Mouse (Mus musculus): ENCODE data around the gene Gm28230. TPM values are rescaled to one million over a fixed set of nuclear protein-coding genes. Genes with fewer than 3 reads are reported as not detected.

Gene Gm28230
- polyA plus RNA-seq, 1 experiment = 0.10 TPM

GRCm38 (mm10) chr2:74681594-74682531 lies 44.7 kb upstream of the Gm28230 start:
- H3K36me3 ChIP-seq (ENCODE audit: control insufficient read depth, insufficient read depth, low read length) = no peaks in the 10 kb centered on the region
- TF ChIP-seq CTCF (IDR thresholded peaks at IDR 0.05; ENCODE audit: extremely low read depth, insufficient read length, insufficient replicate concordance, low read depth, low read length) (no peak), POLR2A (IDR thresholded peaks at IDR 0.05; ENCODE audit: low read depth, low read length) (no peak)
- peaks cover 3% of the 10 kb centered on the region; the same call in 1 of the 2 replicates for H3K4me1 ChIP-seq (ENCODE audit: control insufficient read depth, insufficient read depth, insufficient read length, low read length)
- no peak overlapping the region for H3K4me3 ChIP-seq (ENCODE audit: low read depth, low read length)
- peaks cover 75% of the 10 kb centered on the region for H3K27me3 ChIP-seq (ENCODE audit: control insufficient read depth, insufficient read depth, low read length)
- 4% methylated on average over 74 of the region's 78 CpGs for WGBS
- no peak overlapping the region for H3K27ac ChIP-seq (ENCODE audit: insufficient read depth, low read depth, low read length)

DNA sequence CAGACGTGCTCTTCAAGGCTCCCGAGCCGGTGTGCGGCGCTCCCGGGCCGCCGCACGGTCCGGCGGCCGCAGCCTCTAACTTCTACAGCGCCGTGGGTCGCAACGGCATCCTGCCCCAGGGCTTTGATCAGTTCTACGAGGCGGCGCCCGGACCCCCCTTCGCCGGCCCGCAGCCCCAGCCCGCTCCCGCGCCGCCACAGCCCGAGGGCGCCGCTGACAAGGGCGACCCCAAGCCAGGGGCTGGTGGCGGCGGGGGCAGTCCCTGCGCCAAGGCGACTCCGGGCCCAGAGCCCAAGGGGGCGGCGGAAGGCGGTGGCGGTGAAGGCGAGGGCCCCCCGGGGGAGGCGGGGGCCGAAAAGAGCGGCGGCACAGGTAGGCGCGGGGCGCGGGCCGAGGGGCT lies 43.7 kb upstream of the Gm28230 start:
- no peak overlapping the region for H3K4me3 ChIP-seq (ENCODE audit: low read depth, low read length)
- H3K27me3 ChIP-seq (ENCODE audit: control insufficient read depth, insufficient read depth, low read length) = peaks cover 79% of the 10 kb centered on the region
- H3K36me3 ChIP-seq (ENCODE audit: control insufficient read depth, insufficient read depth, low read length) = no peaks in the 10 kb centered on the region
- 3% methylated on average over 51 of the region's 51 CpGs for WGBS
- H3K27ac ChIP-seq (ENCODE audit: insufficient read depth, low read depth, low read length) = no peak overlapping the region
- TF ChIP-seq POLR2A (IDR thresholded peaks at IDR 0.05; ENCODE audit: low read depth, low read length) = no peak
- TF ChIP-seq CTCF (IDR thresholded peaks at IDR 0.05; ENCODE audit: extremely low read depth, insufficient read length, insufficient replicate concordance, low read depth, low read length) = no peak
- peaks cover 3% of the 10 kb centered on the region; the same call in 1 of the 2 replicates for H3K4me1 ChIP-seq (ENCODE audit: control insufficient read depth, insufficient read depth, insufficient read length, low read length)

DNA sequence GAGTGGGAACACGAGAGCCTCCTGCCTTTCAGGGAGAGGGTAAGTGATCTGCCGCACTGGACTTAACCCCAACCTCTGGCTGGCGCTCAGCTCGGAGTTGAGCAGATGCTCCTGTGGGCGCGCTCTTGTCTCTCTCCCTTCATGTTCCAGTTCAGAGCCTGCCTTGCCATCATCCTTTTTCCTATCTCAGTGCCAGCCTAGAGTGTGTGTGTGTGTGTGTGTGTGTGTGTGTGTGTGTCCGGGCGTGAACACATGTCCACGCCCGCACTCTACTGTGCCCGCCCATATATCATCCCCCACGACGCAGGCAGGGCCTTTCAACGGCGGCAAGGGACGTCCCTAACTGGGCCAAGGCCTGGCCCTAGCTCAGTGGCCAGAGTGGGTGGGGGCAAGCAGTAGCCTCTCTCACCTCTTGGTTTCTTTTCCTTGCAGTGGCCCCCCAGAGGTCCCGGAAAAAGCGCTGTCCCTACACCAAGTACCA lies 43.0 kb upstream of the Gm28230 start:
- H3K4me3 ChIP-seq (ENCODE audit: low read depth, low read length) = no peak overlapping the region

GRCm38 (mm10) chr2:74684106-74684505 lies 42.4 kb upstream of the Gm28230 start:
- WGBS = 9% methylated on average over 12 of the region's 12 CpGs
- H3K36me3 ChIP-seq (ENCODE audit: control insufficient read depth, insufficient read depth, low read length) = no peaks in the 10 kb centered on the region

More for the DNA sequence above, 43.0 kb upstream of the Gm28230 start:
- Histone ChIP-seq H3K4me1 (ENCODE audit: control insufficient read depth, insufficient read depth, insufficient read length, low read length) (peaks cover 3% of the 10 kb centered on the region; the same call in 1 of the 2 replicates), H3K27ac (ENCODE audit: insufficient read depth, low read depth, low read length) (no peak overlapping the region), H3K27me3 (ENCODE audit: control insufficient read depth, insufficient read depth, low read length) (peaks cover 78% of the 10 kb centered on the region), H3K36me3 (ENCODE audit: control insufficient read depth, insufficient read depth, low read length) (no peaks in the 10 kb centered on the region)
- TF ChIP-seq CTCF (IDR thresholded peaks at IDR 0.05; ENCODE audit: extremely low read depth, insufficient read length, insufficient replicate concordance, low read depth, low read length) (no peak), POLR2A (IDR thresholded peaks at IDR 0.05; ENCODE audit: low read depth, low read length) (no peak)
- WGBS = 4% methylated on average over 18 of the region's 18 CpGs

GRCm38 (mm10) chr2:74685059-74685603 lies 41.4 kb upstream of the Gm28230 start:
- no peaks in the 10 kb centered on the region; the same call in 1 of the 2 replicates for H3K4me1 ChIP-seq (ENCODE audit: control insufficient read depth, insufficient read depth, insufficient read length, low read length)
- peaks cover 76% of the 10 kb centered on the region for H3K27me3 ChIP-seq (ENCODE audit: control insufficient read depth, insufficient read depth, low read length)

More at GRCm38 (mm10) chr2:74684106-74684505, 42.4 kb upstream of the Gm28230 start:
- H3K27ac ChIP-seq (ENCODE audit: insufficient read depth, low read depth, low read length) = no peak overlapping the region
- H3K4me3 ChIP-seq (ENCODE audit: low read depth, low read length) = no peak overlapping the region
- H3K4me1 ChIP-seq (ENCODE audit: control insufficient read depth, insufficient read depth, insufficient read length, low read length) = peaks cover 3% of the 10 kb centered on the region; the same call in 1 of the 2 replicates
- TF ChIP-seq POLR2A (IDR thresholded peaks at IDR 0.05; ENCODE audit: low read depth, low read length) = no peak
- no peak for TF ChIP-seq CTCF (IDR thresholded peaks at IDR 0.05; ENCODE audit: extremely low read depth, insufficient read length, insufficient replicate concordance, low read depth, low read length)
- H3K27me3 ChIP-seq (ENCODE audit: control insufficient read depth, insufficient read depth, low read length) = peaks cover 76% of the 10 kb centered on the region

DNA sequence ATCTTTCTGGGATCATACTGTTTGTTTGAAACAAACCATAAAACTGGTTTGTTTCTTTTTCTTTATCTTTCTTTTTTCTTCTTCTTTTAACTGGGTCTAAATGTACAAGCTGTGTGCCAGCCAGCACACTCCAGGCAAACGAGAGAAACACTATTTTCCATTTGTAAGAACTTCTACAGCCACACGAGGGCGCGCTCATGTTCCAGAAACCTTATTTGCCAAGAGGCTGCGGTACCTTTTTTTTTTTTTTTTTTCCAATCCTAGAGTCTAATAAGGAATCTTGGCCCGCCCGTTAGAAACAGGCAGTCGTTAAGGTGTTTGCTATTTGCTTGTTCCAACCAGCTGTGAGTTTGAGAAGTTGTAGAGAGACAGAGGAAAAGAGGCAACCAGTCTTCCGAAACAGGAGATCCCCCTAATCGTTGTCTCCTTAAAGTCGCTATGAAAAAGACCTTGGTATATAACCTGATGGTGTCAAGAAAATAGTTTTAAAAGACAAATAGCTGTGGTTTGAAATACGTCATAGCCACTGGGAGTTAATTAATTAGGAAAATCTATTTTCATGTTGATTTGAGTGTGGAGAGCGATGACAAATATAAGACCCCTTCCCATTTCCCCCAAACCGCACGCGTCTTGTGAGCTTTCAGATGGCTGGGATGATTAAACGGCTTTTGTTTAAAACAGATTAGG lies 40.1 kb upstream of the Gm28230 start:
- Histone ChIP-seq H3K27ac (ENCODE audit: insufficient read depth, low read depth, low read length) (no peak overlapping the region), H3K4me3 (ENCODE audit: low read depth, low read length) (no peak overlapping the region), H3K4me1 (ENCODE audit: control insufficient read depth, insufficient read depth, insufficient read length, low read length) (no peaks in the 10 kb centered on the region; the same call in 1 of the 2 replicates), H3K36me3 (ENCODE audit: control insufficient read depth, insufficient read depth, low read length) (no peaks in the 10 kb centered on the region), H3K27me3 (ENCODE audit: control insufficient read depth, insufficient read depth, low read length) (peaks cover 71% of the 10 kb centered on the region)
- 12% methylated on average over 17 of the region's 17 CpGs for WGBS
- TF ChIP-seq POLR2A (IDR thresholded peaks at IDR 0.05; ENCODE audit: low read depth, low read length) (no peak), CTCF (IDR thresholded peaks at IDR 0.05; ENCODE audit: extremely low read depth, insufficient read length, insufficient replicate concordance, low read depth, low read length) (no peak)

More at GRCm38 (mm10) chr2:74685059-74685603, 41.4 kb upstream of the Gm28230 start:
- no peaks in the 10 kb centered on the region for H3K36me3 ChIP-seq (ENCODE audit: control insufficient read depth, insufficient read depth, low read length)
- no peak for TF ChIP-seq CTCF (IDR thresholded peaks at IDR 0.05; ENCODE audit: extremely low read depth, insufficient read length, insufficient replicate concordance, low read depth, low read length)
- TF ChIP-seq POLR2A (IDR thresholded peaks at IDR 0.05; ENCODE audit: low read depth, low read length) = no peak
- no peak overlapping the region for H3K27ac ChIP-seq (ENCODE audit: insufficient read depth, low read depth, low read length)
- H3K4me3 ChIP-seq (ENCODE audit: low read depth, low read length) = no peak overlapping the region
- 21% methylated on average over 4 of the region's 4 CpGs for WGBS
